Mouse (Mus musculus) adrenal gland, postnatal 4 days (tissue): ENCODE results near the gene Kcnj9. TPM values are rescaled to one million over a fixed set of nuclear protein-coding genes. Genes with fewer than 3 reads are reported as not detected.

Experiments
- DNase-seq, 2 experiments: peaks; one replicate each; pipeline ENCODE4 v3.0.0; 2021 to 2022; ENCODE audit warnings: low spot score in 2 of 2, mixed read lengths in 2 of 2
- total RNA-seq, 2 experiments: library from RNA; stranded (reverse); gene quantifications; 2 replicates each; pipeline ENCODE4 v1.2.3; 2021

Kcnj9 gene
- total RNA-seq, 2 experiments from 2014 or later: 0.11 to 0.20 TPM

DNA sequence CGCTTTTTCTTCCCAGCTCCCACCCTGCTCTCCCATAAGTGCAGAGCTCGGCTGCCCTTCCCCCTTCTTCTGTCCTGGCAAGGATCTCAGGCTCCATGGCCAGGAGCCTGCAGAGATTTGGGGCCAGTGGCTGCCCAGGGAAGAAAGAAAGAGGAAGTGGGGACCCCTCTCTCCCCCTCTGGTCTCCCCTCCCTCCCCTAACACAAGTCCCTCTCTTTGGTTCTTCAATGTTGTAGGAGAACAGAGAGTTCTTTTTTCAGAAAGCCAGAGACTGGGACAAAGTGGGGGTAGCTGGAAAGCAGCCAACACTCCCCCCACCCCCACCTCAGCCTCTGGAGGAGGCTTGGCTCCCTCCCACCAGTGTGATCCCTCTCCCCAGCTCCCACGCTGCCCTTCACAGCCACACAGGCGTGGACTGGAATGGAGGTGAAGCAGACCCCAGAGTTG lies 33.3 kb downstream of the Kcnj9 start:
- no peak for DNase-seq

DNA sequence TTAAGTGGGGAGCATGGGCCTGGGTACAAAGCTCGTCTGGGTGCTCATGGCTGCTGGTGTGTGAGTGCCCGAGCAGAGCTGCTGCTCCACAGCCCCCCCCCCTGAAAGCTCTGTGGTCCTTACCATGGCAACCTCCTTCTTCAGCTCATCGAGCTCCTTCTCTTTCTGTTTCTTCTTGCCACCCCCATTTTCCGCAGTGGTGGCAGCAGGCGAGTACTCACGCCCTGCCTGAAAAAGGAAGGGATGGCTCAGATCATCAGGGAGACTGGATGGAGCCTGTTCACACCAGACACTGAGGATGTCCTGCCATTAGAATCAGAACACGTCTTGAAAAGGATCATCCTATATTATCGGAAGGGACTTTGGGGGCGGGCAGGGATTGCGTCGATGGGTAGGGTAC lies 35.7 kb downstream of the Kcnj9 start:
- DNase-seq: no peak

DNA sequence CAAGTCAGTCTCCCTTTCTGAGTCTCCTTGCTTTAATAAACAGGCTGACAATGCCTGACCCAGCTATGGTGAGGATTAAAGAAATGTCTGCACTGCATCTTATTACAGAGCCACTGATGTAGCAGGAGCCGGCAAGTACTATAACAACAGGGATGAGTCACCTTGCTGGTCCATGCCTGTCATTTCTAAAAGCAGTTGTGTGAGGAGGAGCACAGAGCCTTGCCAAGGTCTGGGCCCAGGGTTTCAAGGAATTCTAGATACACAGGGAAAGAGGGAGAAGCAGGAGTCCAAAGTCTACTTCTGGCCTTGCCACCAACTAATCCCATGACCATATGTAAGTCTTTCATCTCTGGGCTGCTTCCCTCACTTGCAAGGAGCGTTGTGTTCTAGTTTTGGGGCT lies 36.2 kb downstream of the Kcnj9 start:
- no peak for DNase-seq

DNA sequence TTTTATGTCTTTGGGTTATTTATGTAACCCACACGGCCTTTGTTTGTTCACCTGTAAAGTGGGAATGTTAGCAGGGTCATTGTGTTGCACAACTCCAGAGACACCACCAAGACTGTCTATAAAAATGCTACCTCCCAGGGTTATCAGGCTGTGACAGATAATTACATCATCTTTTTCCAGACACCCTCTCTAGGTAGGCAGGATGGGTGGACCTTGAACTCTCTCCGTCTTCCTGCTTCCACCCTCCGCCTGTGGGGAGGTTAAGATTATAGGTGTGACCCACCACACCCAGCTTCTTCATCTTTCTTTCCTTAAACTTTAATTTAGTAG lies 39.5 kb downstream of the Kcnj9 start:
- no peak for DNase-seq

DNA sequence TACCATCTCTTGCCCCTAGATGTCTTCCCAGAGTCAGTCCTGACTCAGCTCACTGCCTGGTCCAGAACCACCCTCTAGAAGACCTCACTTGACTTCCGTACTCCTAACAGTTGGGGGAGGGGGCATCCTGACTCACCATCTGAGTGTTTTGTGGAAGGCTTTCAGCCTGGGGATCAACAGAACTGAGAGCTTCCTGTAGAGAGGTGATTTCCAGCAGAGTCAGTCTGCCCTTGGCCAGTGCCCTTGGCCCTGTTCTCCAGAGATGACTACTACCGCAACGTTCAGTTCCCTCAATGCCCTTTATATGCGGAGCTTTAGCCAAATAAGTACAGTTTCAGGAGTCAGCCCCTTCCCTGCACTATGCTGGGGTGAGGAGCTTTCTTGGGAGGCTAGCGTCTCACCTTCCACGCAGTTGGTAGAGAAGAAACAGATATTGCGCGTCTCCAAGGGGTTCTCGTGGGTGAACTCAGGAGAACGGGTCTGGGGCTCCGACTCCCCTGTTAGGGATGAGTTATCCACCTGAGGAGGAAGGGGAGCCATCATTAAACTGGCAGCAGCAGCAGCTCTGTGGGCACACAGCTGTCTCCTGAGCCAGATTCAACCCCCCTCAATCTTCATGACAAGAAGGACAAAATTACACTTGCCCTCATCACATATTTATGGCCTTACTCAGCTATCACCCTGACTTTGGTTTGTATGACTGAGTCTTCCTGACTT lies 40.1 kb downstream of the Kcnj9 start:
- DNase-seq: no peak

DNA sequence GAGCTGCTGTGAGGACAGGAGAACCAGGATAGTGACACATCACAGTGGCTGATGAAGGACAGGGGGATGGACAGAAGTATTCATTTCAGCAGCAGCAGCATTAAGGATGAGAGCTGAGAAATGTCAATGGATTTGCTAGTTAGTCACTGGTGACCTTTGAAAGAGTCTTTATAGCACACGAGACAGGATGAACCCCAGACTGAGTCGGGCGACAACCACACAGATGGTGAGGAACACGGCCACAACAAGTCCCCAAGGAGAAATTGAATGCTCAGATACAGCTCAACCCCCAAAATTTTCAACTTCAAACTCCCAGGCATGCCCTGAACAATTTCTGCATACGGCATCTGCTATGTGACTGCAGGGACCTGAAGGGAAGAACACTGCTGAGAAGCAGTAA lies 42.4 kb downstream of the Kcnj9 start:
- no peak for DNase-seq

DNA sequence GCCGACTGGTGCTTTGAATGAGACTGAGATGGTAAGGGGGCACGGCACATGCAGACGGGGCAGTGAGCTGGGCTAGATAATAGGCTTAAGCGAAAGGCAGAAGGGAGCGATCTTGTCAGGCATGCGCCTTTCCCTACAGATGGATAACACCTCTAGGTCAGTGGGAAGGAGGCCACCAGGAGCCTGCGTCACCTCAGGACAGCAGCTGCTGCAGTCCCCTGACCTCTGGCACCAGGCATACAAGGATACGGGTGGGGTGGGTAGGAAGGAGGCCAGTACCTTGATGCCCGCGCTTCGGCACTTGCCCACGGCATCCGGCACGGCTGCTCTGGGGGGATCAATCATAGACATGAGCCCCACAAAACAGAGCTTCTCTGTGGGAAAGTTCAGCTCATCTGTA lies 44.9 kb downstream of the Kcnj9 start:
- DNase-seq: no peak

DNA sequence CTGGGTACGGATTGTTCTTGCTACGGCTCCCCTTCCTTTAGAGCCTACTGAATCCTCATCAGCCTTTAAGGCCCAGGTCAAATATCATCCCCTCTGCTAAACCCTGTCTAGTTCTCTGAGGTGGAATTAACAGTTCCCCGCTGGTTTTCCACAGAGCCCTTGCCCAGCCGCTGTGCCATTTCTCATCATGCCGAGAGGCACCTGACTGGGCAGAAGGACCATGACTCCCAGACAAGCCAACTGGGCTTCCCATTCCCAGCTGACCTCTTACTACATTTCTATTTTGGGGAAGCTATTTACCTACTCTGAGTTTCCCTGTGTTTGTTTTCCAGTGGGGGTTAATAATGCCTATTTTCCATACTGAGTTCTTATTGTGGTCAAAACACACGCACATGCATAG lies 46.0 kb downstream of the Kcnj9 start:
- DNase-seq: no peak

DNA sequence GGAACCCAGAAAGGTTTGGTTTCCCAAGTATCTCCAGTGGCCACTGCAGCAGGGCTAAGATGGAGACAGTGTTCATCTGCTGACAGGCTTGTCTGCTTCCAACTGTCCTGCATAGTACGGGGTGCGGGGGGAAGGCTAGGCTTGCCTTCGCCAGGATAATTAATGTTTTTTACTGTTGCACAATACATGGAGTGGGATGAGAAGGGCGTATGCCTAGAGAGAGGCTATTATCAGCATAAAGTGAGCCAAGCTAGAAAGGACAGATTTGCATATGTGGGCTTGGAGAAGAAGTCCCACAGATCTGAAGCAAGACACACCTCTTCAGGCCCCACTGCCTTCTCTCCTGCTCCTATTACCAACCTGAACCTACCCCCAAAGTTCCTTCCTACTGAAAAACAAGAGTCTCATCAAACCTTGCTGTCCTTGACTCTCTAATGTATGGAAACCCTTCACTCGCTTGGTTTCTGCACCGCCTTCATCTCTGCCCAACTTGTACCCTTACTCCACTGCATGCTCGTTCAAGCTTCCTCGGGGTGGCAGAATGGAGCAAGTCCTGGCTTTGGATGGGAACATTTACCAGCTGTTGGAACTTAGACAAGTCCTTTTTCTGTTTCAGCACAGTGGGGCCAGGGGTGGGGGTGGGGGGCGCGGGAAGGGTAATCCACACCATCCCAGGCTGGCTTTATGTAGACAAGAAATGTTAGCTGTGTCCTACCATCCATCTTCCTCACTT lies 47.4 kb downstream of the Kcnj9 start:
- no peak for DNase-seq

DNA sequence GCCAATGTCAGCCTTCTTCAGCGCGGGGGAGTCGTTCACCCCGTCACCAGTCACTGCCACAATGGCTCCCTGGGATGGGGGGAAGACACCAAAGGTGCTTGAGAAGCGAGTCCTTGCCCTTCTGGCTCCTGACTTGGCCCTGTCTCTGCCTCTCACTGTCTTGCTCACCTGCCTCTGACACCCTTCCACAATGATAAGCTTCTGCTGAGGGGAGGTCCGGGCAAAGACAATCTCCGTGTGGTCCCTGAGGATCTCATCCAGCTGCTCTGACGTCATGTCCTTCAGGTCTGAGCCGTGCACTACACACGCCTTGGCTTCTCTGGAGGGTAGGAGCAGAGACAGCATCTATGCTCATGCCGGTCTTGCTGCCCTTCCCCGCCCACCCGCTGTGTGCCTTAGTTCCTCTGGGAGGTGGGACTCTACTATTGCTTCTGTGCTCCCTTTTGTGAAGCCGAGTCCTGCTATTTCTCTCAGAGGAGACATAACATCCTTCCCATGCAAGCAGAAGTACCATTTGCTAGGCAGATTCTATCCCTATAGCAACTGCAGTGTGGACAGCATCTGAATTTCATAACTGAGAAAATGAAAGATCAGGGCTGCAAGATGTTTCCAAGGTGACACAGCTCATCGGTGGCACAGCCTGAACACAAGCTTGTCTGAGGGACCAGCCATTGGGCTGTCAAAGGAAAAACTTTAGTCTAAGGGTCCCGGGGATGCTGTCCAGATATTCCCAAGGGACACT lies 49.2 kb downstream of the Kcnj9 start:
- no peak for DNase-seq

DNA sequence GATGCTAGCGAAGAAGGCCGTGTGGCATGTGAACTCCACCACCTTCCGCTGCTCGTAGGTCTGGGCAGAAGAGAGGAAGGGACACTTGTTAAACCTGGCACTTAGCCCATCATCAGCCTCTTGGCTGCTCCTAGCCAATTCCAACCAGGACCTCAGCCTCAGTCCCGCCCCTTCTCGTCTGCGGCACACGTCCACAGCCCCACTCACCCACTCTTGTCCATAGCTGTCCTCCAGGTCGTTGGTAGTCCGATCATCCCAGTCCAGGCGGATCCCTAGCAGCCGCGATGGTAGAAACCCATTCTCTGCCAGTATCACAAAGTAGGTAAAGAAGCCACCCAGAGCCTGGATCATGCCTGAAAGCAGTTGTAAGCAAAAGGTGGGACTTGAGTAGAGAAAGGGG lies 50.8 kb downstream of the Kcnj9 start:
- no peak for DNase-seq

DNA sequence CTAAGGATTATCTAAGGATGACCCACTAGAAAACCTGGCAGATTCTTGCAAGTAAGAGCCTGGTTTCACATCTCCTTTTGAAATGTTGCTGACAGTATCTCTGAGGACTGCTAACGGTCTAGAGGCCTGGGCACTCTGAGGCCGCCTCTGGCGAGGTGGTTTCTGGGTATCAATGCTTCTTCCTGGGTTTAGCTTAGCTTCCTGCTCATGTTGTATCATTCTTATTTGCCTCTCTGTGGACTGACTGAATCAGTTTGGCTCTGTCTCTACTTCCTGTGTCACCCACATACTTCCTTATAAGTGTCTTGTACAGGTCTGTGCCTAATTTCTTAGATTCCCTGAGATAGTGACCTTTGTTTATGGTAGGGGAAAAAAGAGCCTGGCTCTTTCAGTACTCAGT lies 51.9 kb downstream of the Kcnj9 start:
- DNase-seq: no peak

DNA sequence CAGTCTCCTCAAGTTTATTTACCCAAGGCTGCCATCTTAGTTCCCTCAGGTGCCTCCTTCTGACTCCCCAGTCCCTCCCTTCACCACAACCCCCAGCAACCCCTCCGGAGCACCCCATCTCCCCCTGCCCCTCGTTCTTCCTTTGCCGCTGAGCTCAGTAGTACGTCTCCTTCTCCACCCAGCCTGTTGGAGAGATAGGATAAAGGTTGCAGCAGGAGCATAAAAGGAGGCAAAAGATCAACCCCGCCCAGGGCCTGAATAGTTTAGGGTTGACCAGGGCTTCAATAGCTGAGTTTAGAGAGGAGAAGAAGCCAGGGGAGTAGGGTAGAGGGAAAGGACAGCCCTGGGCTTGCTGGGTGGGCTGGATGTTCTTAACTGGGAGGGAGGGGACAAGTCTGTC lies 54.6 kb downstream of the Kcnj9 start:
- DNase-seq: no peak

DNA sequence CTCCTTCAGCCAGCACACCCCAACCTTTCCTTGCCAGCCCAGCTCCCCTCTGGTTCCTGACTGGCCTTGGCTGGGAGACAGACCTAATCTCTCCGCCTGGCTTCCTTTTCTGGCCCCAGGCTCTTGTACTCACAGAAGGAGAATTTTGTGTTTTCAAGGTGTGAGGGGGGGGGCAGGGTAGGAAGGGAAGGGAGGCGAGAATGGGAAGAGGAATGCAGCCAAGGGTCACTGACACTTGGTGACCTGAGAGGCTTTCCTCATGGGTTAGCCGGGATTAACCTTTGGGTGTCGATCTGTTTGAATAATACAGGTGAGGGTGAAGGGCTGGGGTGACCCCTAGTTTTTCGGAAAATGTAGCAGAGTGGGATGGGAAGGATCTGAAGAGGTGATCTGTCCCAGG lies 55.0 kb downstream of the Kcnj9 start:
- no peak for DNase-seq

DNA sequence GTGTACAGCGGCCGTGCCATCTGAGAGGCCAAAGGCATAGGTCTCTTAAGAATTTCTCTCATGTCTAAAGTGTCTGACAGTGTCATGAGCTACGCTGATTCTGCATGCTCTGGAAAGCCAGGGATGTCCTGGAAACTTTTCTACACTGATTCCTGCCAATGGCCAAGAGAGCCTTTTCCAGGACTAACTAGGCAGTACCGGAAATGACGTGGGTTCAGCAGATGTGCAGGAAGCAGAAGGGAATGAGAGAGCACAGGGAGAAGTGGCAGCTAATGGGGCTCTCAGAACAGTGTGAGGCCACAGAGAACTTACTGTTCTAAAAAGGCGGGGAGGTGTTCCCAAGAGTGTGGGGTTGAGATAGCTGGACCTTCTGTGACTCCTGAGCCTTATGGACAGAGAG lies 55.7 kb downstream of the Kcnj9 start:
- DNase-seq: no peak

DNA sequence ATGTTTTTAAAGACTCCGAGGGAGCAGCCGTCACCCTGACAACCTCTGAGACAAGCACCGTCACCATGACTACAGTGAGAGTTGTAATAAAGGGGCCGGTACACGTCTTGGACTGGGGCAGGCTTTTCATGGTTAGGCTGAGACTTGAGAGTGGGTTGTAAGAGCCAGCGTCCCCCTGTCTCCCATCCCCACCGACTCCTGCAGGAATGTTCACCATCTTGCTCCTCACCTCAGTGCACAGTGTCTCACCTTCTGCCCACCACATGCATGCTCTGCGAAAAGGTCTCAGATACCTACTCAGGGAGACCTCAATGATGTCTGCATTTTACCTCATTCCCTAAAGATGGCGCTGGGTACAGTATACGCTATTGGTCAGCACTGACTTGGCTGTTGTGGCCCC lies 57.4 kb downstream of the Kcnj9 start:
- no peak for DNase-seq

DNA sequence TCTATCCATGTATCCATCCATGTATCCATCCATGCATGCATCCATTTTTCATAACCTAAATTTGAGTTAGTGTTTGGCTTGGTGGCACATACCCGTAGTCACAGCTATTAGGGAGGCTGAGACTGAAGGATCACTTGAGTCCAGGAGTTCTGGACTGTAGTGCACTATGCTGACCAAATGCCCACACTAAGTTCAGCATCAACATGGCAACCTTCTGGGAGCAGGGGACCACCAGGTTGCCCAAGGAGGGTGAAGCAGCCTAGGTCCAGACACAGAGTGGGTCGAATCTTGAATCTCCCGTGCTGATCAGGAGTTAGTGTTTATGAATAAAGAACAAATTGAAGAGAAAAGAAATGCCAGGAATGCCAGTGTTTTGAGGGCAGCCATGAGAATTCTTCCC lies 57.9 kb downstream of the Kcnj9 start:
- DNase-seq: no peak

Other genes with a start within 250 kb of the Kcnj9 start
- gene Copa, start 246.8 kb downstream of the Kcnj9 start, total RNA-seq: 100 to 1,000 TPM; 187 to 205 TPM
- 100 to 1,000 TPM; 148 to 154 TPM for gene Ncstn, start 246.5 kb downstream of the Kcnj9 start, total RNA-seq
- 100 to 1,000 TPM; 168 to 170 TPM for gene Pex19, start 202.6 kb downstream of the Kcnj9 start, total RNA-seq
- 100 to 1,000 TPM; 177 to 181 TPM for gene Dcaf8, start 181.2 kb downstream of the Kcnj9 start, total RNA-seq
- 10 to 100 TPM; 92.5 to 94.7 TPM for gene Pea15a, start 122.5 kb downstream of the Kcnj9 start, total RNA-seq
- 10 to 100 TPM; 15.7 to 51.9 TPM for gene Casq1, start 109.5 kb downstream of the Kcnj9 start, total RNA-seq
- gene Atp1a4, start 70.9 kb downstream of the Kcnj9 start, total RNA-seq: under 1 TPM; 0.39 to 0.45 TPM
- 10 to 100 TPM; 45.3 to 55.6 TPM for gene Igsf8, start 67.7 kb downstream of the Kcnj9 start, total RNA-seq
- gene Atp1a2, start 31.3 kb downstream of the Kcnj9 start, total RNA-seq: 10 to 100 TPM; 50.9 to 70.2 TPM
- 1 to 10 TPM; 1.8 to 4.5 TPM for gene Kcnj10, start 11.9 kb upstream of the Kcnj9 start, total RNA-seq
- gene Pigm, start 47.2 kb upstream of the Kcnj9 start, total RNA-seq: 10 to 100 TPM; 18.1 to 19.9 TPM
- gene Slamf9, start 146.0 kb upstream of the Kcnj9 start, total RNA-seq: 1 to 10 TPM; 1.1 to 1.2 TPM
- 10 to 100 TPM in 1 of 2 experiments, 1 to 10 TPM in 1; 6.0 to 10.6 TPM for gene Igsf9, start 152.5 kb upstream of the Kcnj9 start, total RNA-seq
- gene Tagln2, start 170.7 kb upstream of the Kcnj9 start, total RNA-seq: 100 to 1,000 TPM; 143 to 153 TPM
- gene Cfap45, start 191.5 kb upstream of the Kcnj9 start, total RNA-seq: 1 to 10 TPM; 2.0 to 2.1 TPM
- gene Vsig8, start 226.6 kb upstream of the Kcnj9 start, total RNA-seq: under 1 TPM in 1 of 2 experiments, not detected in 1; 0.17 TPM